Mouse (Mus musculus): ENCODE data around the gene Espnl. TPM values are rescaled to one million over a fixed set of nuclear protein-coding genes. Genes with fewer than 3 reads are reported as not detected.

Gene Espnl
- polyA plus RNA-seq, 1 experiment, result not detected

DNA sequence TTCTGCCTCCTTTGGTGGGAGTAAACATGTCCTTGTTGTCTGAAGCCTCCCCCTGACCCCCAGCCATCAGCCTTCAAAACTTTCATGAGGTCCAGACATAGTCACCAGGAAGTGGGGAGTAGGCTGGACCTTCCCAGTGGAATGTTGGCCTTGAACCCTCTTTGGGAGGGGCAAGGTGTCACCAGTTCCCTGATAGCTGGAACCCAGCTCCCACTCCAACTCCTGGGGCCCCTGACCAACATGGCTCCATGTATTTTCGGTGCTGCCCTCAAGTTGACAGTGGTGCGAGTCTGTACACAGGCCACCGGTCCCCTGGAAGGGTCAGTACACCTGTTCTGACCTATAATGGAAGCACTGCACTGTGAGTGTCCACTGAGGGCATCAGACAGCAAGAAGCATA lies 45.4 kb downstream of the Espnl start:
- TF ChIP-seq POLR2A (IDR thresholded peaks at IDR 0.05; ENCODE audit: borderline replicate concordance, low read depth, low read length) (no peak), CTCF (IDR thresholded peaks at IDR 0.05; ENCODE audit: low read depth, low read length) (no peak)
- Histone ChIP-seq H3K27ac (ENCODE audit: insufficient read depth, low read depth, low read length) (no peak overlapping the region), H3K4me1 (ENCODE audit: control insufficient read depth, insufficient read depth, low read length) (peaks cover 2% of the 10 kb centered on the region; the same call in 1 of the 2 replicates), H3K4me3 (ENCODE audit: insufficient read depth, low read length) (no peak overlapping the region)

- Histone ChIP-seq H3K4me1 (ENCODE audit: control insufficient read depth, insufficient read depth, low read length) (peaks cover 2% of the 10 kb centered on the region; the same call in 1 of the 2 replicates), H3K27ac (ENCODE audit: insufficient read depth, low read depth, low read length) (no peak overlapping the region), H3K4me3 (ENCODE audit: insufficient read depth, low read length) (no peak overlapping the region)
- no peak for TF ChIP-seq CTCF (IDR thresholded peaks at IDR 0.05; ENCODE audit: low read depth, low read length)
- no peak for TF ChIP-seq POLR2A (IDR thresholded peaks at IDR 0.05; ENCODE audit: borderline replicate concordance, low read depth, low read length)
These were observed 47.5 kb downstream of the Espnl start for GRCm38 (mm10) chr1:91369408-91369807.

- H3K4me3 ChIP-seq (ENCODE audit: insufficient read depth, low read length), result no peak overlapping the region
- peaks cover 2% of the 10 kb centered on the region; the same call in 1 of the 2 replicates for H3K4me1 ChIP-seq (ENCODE audit: control insufficient read depth, insufficient read depth, low read length)
- no peak for TF ChIP-seq POLR2A (IDR thresholded peaks at IDR 0.05; ENCODE audit: borderline replicate concordance, low read depth, low read length)
- TF ChIP-seq CTCF (IDR thresholded peaks at IDR 0.05; ENCODE audit: low read depth, low read length), result no peak
- no peak overlapping the region for H3K27ac ChIP-seq (ENCODE audit: insufficient read depth, low read depth, low read length)
These were observed 48.2 kb downstream of the Espnl start for GRCm38 (mm10) chr1:91370055-91370454.

DNA sequence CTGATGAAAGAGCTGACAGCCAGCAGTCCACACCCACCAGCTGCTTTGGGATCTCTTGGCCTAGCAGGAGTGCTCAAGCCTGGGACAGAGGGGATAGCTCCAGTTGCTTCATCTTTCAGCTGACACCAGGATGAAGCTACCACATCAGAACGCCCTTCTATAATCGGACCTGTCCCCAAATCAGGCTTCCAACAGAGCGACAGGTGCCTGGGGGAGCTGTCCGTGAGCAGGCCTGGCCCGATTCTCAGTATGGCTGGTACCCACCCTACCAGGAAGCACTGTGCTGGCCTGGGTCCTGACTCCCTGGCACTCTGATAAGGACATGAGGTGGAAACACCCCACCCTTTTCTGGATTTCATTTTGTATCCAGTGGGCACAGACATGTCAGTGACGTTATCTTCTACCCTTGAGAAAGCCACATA lies 51.5 kb downstream of the Espnl start:
- no peak overlapping the region for H3K27ac ChIP-seq (ENCODE audit: insufficient read depth, low read depth, low read length)
- no peak overlapping the region for H3K4me3 ChIP-seq (ENCODE audit: insufficient read depth, low read length)
- no peaks in the 10 kb centered on the region for H3K4me1 ChIP-seq (ENCODE audit: control insufficient read depth, insufficient read depth, low read length)
- TF ChIP-seq CTCF (IDR thresholded peaks at IDR 0.05; ENCODE audit: low read depth, low read length), result no peak

DNA sequence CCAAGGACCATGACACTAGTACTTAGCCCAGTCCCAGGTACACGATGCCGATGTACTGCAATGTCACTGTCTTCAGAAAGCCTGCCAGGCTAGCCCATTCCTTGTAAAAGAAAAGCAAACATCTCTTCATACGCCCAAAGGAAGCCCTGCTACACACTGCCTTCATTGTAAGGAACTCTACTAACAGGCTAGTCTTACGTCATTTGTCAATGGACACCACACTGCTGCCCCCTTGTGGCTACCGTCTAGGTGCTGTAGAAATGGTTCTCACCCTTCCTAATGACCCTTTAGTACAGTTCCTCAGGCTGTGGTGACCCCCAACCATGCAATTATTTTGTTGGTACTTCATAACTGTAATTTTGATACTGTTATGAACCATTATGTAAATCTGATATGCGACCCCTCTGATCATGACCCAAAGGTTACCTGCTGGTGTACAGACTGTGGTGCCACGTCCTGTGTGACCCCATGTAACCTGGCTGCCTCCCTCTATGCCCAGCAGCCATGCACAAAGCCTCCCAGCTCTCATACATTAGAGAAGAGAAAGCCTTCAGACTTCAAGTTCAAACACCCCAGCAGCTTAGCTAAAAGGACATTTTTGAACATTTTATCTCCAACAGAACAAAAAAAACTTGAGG lies 58.7 kb downstream of the Espnl start:
- TF ChIP-seq POLR2A (IDR thresholded peaks at IDR 0.05; ENCODE audit: borderline replicate concordance, low read depth, low read length) (no peak), CTCF (IDR thresholded peaks at IDR 0.05; ENCODE audit: low read depth, low read length) (no peak)
- no peaks in the 10 kb centered on the region for H3K4me1 ChIP-seq (ENCODE audit: control insufficient read depth, insufficient read depth, low read length)
- no peak overlapping the region for H3K27ac ChIP-seq (ENCODE audit: insufficient read depth, low read depth, low read length)
- H3K4me3 ChIP-seq (ENCODE audit: insufficient read depth, low read length), result no peak overlapping the region

GRCm38 (mm10) chr1:91381091-91381471 lies 59.2 kb downstream of the Espnl start:
- no peak overlapping the region for H3K27ac ChIP-seq (ENCODE audit: insufficient read depth, low read depth, low read length)
- TF ChIP-seq POLR2A (IDR thresholded peaks at IDR 0.05; ENCODE audit: borderline replicate concordance, low read depth, low read length) (no peak), CTCF (IDR thresholded peaks at IDR 0.05; ENCODE audit: low read depth, low read length) (no peak)
- no peaks in the 10 kb centered on the region for H3K4me1 ChIP-seq (ENCODE audit: control insufficient read depth, insufficient read depth, low read length)
- H3K4me3 ChIP-seq (ENCODE audit: insufficient read depth, low read length), result no peak overlapping the region

DNA sequence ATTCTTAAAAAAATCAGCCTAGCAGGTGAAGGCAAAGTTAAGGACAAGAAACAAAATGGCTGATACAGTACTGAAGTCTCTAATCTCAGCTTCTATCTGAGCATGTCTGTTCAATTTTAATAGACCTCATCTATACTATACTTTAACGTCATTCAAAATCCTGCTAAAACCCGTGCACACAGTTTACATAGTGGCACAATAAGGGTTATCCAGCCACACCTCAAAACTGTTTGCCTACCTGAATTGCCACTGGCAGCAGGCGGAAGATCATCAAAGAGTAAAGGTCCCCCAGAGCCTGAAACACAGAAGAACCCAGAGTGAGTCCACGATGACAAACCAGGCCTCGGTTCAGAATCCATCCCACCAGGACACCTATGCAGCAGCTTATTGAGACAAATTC lies 68.5 kb downstream of the Espnl start:
- Histone ChIP-seq H3K4me1 (ENCODE audit: control insufficient read depth, insufficient read depth, low read length) (no peaks in the 10 kb centered on the region), H3K4me3 (ENCODE audit: insufficient read depth, low read length) (no peak overlapping the region)
- no peak for TF ChIP-seq POLR2A (IDR thresholded peaks at IDR 0.05; ENCODE audit: borderline replicate concordance, low read depth, low read length)
- no peak for TF ChIP-seq CTCF (IDR thresholded peaks at IDR 0.05; ENCODE audit: low read depth, low read length)

DNA sequence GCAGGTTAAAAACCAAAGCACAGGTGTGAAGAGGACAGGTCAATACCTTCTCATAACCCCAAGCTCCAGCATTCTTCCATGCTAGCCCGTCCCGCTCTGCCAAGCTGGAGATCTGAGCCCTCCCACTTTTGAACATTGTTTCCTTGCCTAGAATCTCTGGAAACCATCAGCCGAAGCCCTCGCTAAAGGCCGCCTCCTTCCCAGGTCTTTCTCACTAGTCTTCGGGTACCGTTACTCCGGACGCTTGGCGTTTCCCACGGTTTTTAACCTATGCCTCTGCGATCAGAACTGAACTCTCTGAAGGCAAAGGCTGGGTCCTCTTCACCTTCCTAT lies 76.0 kb downstream of the Espnl start:
- TF ChIP-seq CTCF (IDR thresholded peaks at IDR 0.05; ENCODE audit: low read depth, low read length) (no peak), POLR2A (IDR thresholded peaks at IDR 0.05; ENCODE audit: borderline replicate concordance, low read depth, low read length) (no peak)
- peak overlapping the region; percentile 93 for H3K4me3 ChIP-seq (ENCODE audit: insufficient read depth, low read length)
- H3K27ac ChIP-seq (ENCODE audit: insufficient read depth, low read depth, low read length), result peak overlapping the region; percentile 39; the same call in 1 of the 2 replicates
- peaks cover 5% of the 10 kb centered on the region for H3K4me1 ChIP-seq (ENCODE audit: control insufficient read depth, insufficient read depth, low read length)

More for the DNA sequence above, 68.5 kb downstream of the Espnl start:
- H3K27ac ChIP-seq (ENCODE audit: insufficient read depth, low read depth, low read length), result no peak overlapping the region

Other genes with a start within 250 kb of the Espnl start
- 0.97 and 1.2 TPM in 2 replicates for gene Rbm44, start 177.0 kb upstream of the Espnl start, polyA plus RNA-seq (2012; ENCODE audit: insufficient read depth, insufficient read length, missing spikeins)
- 10.8 and 12.7 TPM in 2 replicates for gene Ramp1, start 142.3 kb upstream of the Espnl start, polyA plus RNA-seq (2012; ENCODE audit: insufficient read depth, insufficient read length, missing spikeins)
- gene Ube2f, start 71.8 kb upstream of the Espnl start, polyA plus RNA-seq (2012; ENCODE audit: insufficient read depth, insufficient read length, missing spikeins), result 86.4 and 92.4 TPM in 2 replicates
- 19.2 and 22.6 TPM in 2 replicates for gene Scly, start 23.7 kb upstream of the Espnl start, polyA plus RNA-seq (2012; ENCODE audit: insufficient read depth, insufficient read length, missing spikeins)
- not detected in 2 replicates for gene Klhl30, start 28.9 kb downstream of the Espnl start, polyA plus RNA-seq (2012; ENCODE audit: insufficient read depth, insufficient read length, missing spikeins)
- gene Erfe, start 44.4 kb downstream of the Espnl start, polyA plus RNA-seq (2012; ENCODE audit: insufficient read depth, insufficient read length, missing spikeins), result not detected in 2 replicates
- 50.3 and 61.1 TPM in 2 replicates for gene Ilkap, start 76.7 kb downstream of the Espnl start, polyA plus RNA-seq (2012; ENCODE audit: insufficient read depth, insufficient read length, missing spikeins)
- 25.3 and 28.7 TPM in 2 replicates for gene Hes6, start 92.0 kb downstream of the Espnl start, polyA plus RNA-seq (2012; ENCODE audit: insufficient read depth, insufficient read length, missing spikeins)
- 2.3 and 4.9 TPM in 2 replicates for gene Per2, start 137.2 kb downstream of the Espnl start, polyA plus RNA-seq (2012; ENCODE audit: insufficient read depth, insufficient read length, missing spikeins)
- gene Traf3ip1, start 172.6 kb downstream of the Espnl start, polyA plus RNA-seq (2012; ENCODE audit: insufficient read depth, insufficient read length, missing spikeins), result 6.9 and 7.0 TPM in 2 replicates
- 2.6 and 4.2 TPM in 2 replicates for gene Asb1, start 218.5 kb downstream of the Espnl start, polyA plus RNA-seq (2012; ENCODE audit: insufficient read depth, insufficient read length, missing spikeins)